Mouse (Mus musculus): ENCODE measurements around the gene Txk.

Gene Txk

GRCm38 (mm10) chr5:72696491-72696890 lies 56.1 kb downstream of the Txk start:
- DNase-seq (ENCODE audit: low read depth, low spot score), result no peak

GRCm38 (mm10) chr5:72694684-72695083 lies 57.9 kb downstream of the Txk start:
- no peak for DNase-seq (ENCODE audit: low read depth, low spot score)

GRCm38 (mm10) chr5:72690516-72690915 lies 62.1 kb downstream of the Txk start:
- no peak for DNase-seq (ENCODE audit: low read depth, low spot score)

- DNase-seq (ENCODE audit: low read depth, low spot score), result no peak
Observed at GRCm38 (mm10) chr5:72689556-72689955, 63.0 kb downstream of the Txk start.

GRCm38 (mm10) chr5:72681451-72681850 lies 71.1 kb downstream of the Txk start:
- no peak for DNase-seq (ENCODE audit: low read depth, low spot score)

GRCm38 (mm10) chr5:72674994-72675542 lies 77.5 kb downstream of the Txk start:
- no peak for DNase-seq (ENCODE audit: low read depth, low spot score)

- no peak for DNase-seq (ENCODE audit: low read depth, low spot score)
Observed at GRCm38 (mm10) chr5:72671017-72671699, 81.4 kb downstream of the Txk start.

GRCm38 (mm10) chr5:72668351-72668750 lies 84.2 kb downstream of the Txk start:
- DNase-seq (ENCODE audit: low read depth, low spot score), result no peak

GRCm38 (mm10) chr5:72666428-72666827 lies 86.1 kb downstream of the Txk start:
- DNase-seq (ENCODE audit: low read depth, low spot score), result no peak

- DNase-seq (ENCODE audit: low read depth, low spot score), result no peak
Observed at GRCm38 (mm10) chr5:72665281-72665680, 87.3 kb downstream of the Txk start.

- no peak for DNase-seq (ENCODE audit: low read depth, low spot score)
Observed at GRCm38 (mm10) chr5:72664854-72665253, 87.7 kb downstream of the Txk start.

GRCm38 (mm10) chr5:72664126-72664525 lies 88.5 kb downstream of the Txk start:
- DNase-seq (ENCODE audit: low read depth, low spot score), result no peak

- no peak for DNase-seq (ENCODE audit: low read depth, low spot score)
Observed at GRCm38 (mm10) chr5:72661051-72661781, 91.4 kb downstream of the Txk start.

GRCm38 (mm10) chr5:72658375-72658774 lies 94.2 kb downstream of the Txk start:
- DNase-seq (ENCODE audit: low read depth, low spot score), result no peak

GRCm38 (mm10) chr5:72656270-72656791 lies 96.2 kb downstream of the Txk start:
- DNase-seq (ENCODE audit: low read depth, low spot score), result no peak

GRCm38 (mm10) chr5:72653068-72653674 lies 99.4 kb downstream of the Txk start:
- no peak for DNase-seq (ENCODE audit: low read depth, low spot score)

GRCm38 (mm10) chr5:72648987-72649735 lies 103.4 kb downstream of the Txk start:
- no peak for DNase-seq (ENCODE audit: low read depth, low spot score)

- DNase-seq (ENCODE audit: low read depth, low spot score), result no peak
Observed at GRCm38 (mm10) chr5:72647958-72648595, 104.5 kb downstream of the Txk start.

- peak; percentile 59 for DNase-seq (ENCODE audit: low read depth, low spot score)
Observed at GRCm38 (mm10) chr5:72647418-72647907, 105.1 kb downstream of the Txk start, which contains the start of gene Nipal1. Gene Nipal1, plus strand, starts transcription at chr5:72647795.

- DNase-seq (ENCODE audit: low read depth, low spot score), result no peak
Observed at GRCm38 (mm10) chr5:72646996-72647395, 105.6 kb downstream of the Txk start.

- no peak for DNase-seq (ENCODE audit: low read depth, low spot score)
Observed at GRCm38 (mm10) chr5:72646131-72646530, 106.4 kb downstream of the Txk start.

All from retina, adult 2 months (tissue).